Mouse (Mus musculus) myocyte (in vitro differentiated cells): ENCODE measurements around the gene 1600014C10Rik. TPM values are rescaled to one million over a fixed set of nuclear protein-coding genes. Genes with fewer than 3 reads are reported as not detected.

Experiments used
- H3K27me3 ChIP-seq: one replicate; pipeline ENCODE4 v1.6.1; 2011; ENCODE audit not compliant: control insufficient read depth, insufficient read depth, insufficient read length
- H3K36me3 ChIP-seq: one replicate; pipeline ENCODE4 v1.6.1; 2011; ENCODE audit not compliant: control insufficient read depth, insufficient read depth
- H3K4me2 ChIP-seq: one replicate; pipeline ENCODE4 v1.6.1; 2011; ENCODE audit warnings: low read depth, control low read depth
- H3K4me3 ChIP-seq: one replicate; pipeline ENCODE4 v1.5.1; 2011; ENCODE audit warnings: mild to moderate bottlenecking, control low read depth, moderate library complexity
- H3K79me2 ChIP-seq: one replicate; pipeline ENCODE4 v1.6.1; 2011; ENCODE audit not compliant: control insufficient read depth, insufficient read depth
- H3ac ChIP-seq: one replicate; pipeline ENCODE4 v1.6.1; 2011; ENCODE audit not compliant: control insufficient read depth, insufficient read length
- CEBPB ChIP-seq: IDR thresholded peaks from 2 replicates; pipeline ENCODE4 v1.6.1; 2011; ENCODE audit warnings: mild to moderate bottlenecking, moderate library complexity; ENCODE audit not compliant: poor library complexity, insufficient read depth, severe bottlenecking
- E2F4 ChIP-seq: IDR thresholded peaks from one replicate; pipeline ENCODE4 v1.6.1; 2011; ENCODE audit warnings: mild to moderate bottlenecking, control low read depth, moderate library complexity; ENCODE audit not compliant: insufficient read depth
- MAX ChIP-seq: IDR thresholded peaks from one replicate; pipeline ENCODE4 v1.6.1; 2011; ENCODE audit warnings: low read depth, mild to moderate bottlenecking, control low read depth
- MYOD1 ChIP-seq, 3 experiments: IDR thresholded peaks; one replicate each; pipeline ENCODE4 v1.6.1; 2011; ENCODE audit warnings: control low read depth in 2 of 3, low read depth in 2 of 3, mild to moderate bottlenecking in 2 of 3, moderate library complexity in 1 of 3; ENCODE audit not compliant: insufficient read length in 2 of 3, control insufficient read depth in 1 of 3
- MYOG ChIP-seq, 3 experiments: IDR thresholded peaks; one replicate each; pipeline ENCODE4 v1.6.1; 2011; ENCODE audit warnings: control low read depth in 2 of 3, low read depth in 2 of 3, mild to moderate bottlenecking in 2 of 3; ENCODE audit not compliant: insufficient read length in 2 of 3, control insufficient read depth in 1 of 3, insufficient read depth in 1 of 3
- POLR2A ChIP-seq: IDR thresholded peaks from one replicate; pipeline ENCODE4 v1.6.1; 2011; ENCODE audit warnings: low read depth, mild to moderate bottlenecking, control low read depth, moderate library complexity; ENCODE audit not compliant: insufficient read length
- POLR2AphosphoS2 ChIP-seq: IDR thresholded peaks from one replicate; pipeline ENCODE4 v1.6.1; 2011; ENCODE audit warnings: low read depth, control low read depth; ENCODE audit not compliant: insufficient read length
- REST ChIP-seq: IDR thresholded peaks from one replicate; pipeline ENCODE4 v1.6.1; 2011; ENCODE audit warnings: mild to moderate bottlenecking, control low read depth, moderate library complexity; ENCODE audit not compliant: insufficient read depth, insufficient read length
- SRF ChIP-seq: IDR thresholded peaks from one replicate; pipeline ENCODE4 v1.6.1; 2011; ENCODE audit warnings: low read depth; ENCODE audit not compliant: control insufficient read depth, insufficient read length
- TCF12 ChIP-seq: IDR thresholded peaks from one replicate; pipeline ENCODE4 v1.6.1; 2011; ENCODE audit warnings: mild to moderate bottlenecking, control low read depth; ENCODE audit not compliant: poor library complexity, insufficient read depth, severe bottlenecking
- TCF3 ChIP-seq: IDR thresholded peaks from one replicate; pipeline ENCODE4 v1.6.1; 2011; ENCODE audit warnings: low read depth, control low read depth; ENCODE audit not compliant: insufficient read length
- USF1 ChIP-seq: IDR thresholded peaks from one replicate; pipeline ENCODE4 v1.6.1; 2011; ENCODE audit warnings: low read depth, mild to moderate bottlenecking, control low read depth, moderate library complexity
- polyA plus RNA-seq: library from polyadenylated mRNA; unstranded; fragments of >200 nt; fragmentation: generic; extraction: Trizol; gene quantifications from one replicate; pipeline ENCODE4 v1.2.1, GENCODE M21; 2012; ENCODE audit warnings: missing spikeins

1600014C10Rik gene
- polyA plus RNA-seq, 1 experiment = 5.1 TPM

DNA sequence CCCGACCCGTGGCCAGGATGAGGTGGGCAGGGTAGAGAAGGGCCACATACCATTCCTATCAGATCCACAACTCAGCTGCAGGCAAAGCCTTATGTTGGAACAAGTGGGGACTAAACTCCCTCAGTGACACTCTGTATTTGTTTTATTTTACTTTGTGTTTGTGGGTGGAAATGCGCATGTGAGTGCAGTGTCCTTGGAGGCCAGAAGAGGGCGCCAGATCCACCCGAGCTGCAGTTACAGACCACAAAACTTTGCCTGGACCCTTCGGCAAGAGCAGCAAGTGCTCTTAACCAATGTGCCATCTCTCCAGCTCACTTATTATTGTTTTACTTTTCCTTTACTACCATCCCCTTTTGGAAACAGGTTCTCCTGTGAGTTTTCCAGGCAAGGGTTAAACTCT is 35.5 kb upstream of the 1600014C10Rik start:
- peaks cover 7% of the 10 kb centered on the region for H3K27me3 ChIP-seq
- no peak overlapping the region for H3ac ChIP-seq
- no peaks in the 10 kb centered on the region for H3K79me2 ChIP-seq
- H3K4me2 ChIP-seq = no peak overlapping the region
- TF ChIP-seq POLR2AphosphoS2 (no peak), TCF12 (no peak), SRF (no peak), USF1 (no peak), CEBPB (no peak), MAX (no peak), MYOD1 (IDR thresholded peaks at IDR 0.05; ENCODE audit: control insufficient read depth in 1 of 3, insufficient read length in 2 of 3, low read depth in 2 of 3) (no peak), E2F4 (no peak), MYOG (IDR thresholded peaks at IDR 0.05; ENCODE audit: control insufficient read depth in 1 of 3, insufficient read depth in 1 of 3, insufficient read length in 2 of 3, low read depth in 2 of 3) (no peak), POLR2A (no peak), TCF3 (no peak), REST (no peak)
- H3K4me3 ChIP-seq = no peak overlapping the region
- no peaks in the 10 kb centered on the region for H3K36me3 ChIP-seq

DNA sequence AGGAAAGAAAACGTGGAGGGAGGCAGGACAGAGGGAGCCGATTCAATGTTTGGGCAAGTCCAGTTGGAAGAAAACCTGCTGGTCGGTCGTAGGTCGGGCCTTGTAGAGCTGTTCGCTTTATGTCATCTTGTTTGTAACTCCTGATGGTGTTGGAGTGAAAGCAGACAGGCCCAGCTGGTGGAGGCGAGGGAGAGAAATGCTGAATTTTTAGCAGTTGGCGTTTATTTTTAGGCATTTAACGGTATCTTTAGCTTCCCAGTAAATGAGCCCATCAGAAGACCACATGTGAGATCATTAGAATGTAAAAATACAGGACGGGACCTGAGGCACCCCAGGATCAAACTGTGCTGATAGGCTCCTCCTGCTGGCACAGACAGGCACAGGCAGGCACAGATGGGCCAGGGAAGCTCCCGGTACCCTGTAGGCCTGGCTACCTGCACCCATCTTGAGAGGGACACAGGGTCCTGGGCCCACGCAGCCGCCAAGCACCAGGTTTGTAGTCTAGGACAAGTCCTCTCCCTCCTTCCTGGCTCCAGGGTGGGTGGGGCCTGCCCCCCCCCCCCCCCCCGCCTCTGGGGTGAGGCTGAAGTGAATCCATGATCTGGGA is 31.2 kb upstream of the 1600014C10Rik start:
- H3ac ChIP-seq = no peak overlapping the region
- no peak overlapping the region for H3K4me2 ChIP-seq
- TF ChIP-seq TCF3 = no peak
- no peak for TF ChIP-seq POLR2AphosphoS2
- no peak for TF ChIP-seq TCF12
- TF ChIP-seq E2F4 = no peak
- no peak for TF ChIP-seq CEBPB
- TF ChIP-seq POLR2A = no peak
- TF ChIP-seq USF1 = no peak
- TF ChIP-seq MYOD1 (IDR thresholded peaks at IDR 0.05; ENCODE audit: control insufficient read depth in 1 of 3, insufficient read length in 2 of 3, low read depth in 2 of 3) = no peak
- no peak for TF ChIP-seq MYOG (IDR thresholded peaks at IDR 0.05; ENCODE audit: control insufficient read depth in 1 of 3, insufficient read depth in 1 of 3, insufficient read length in 2 of 3, low read depth in 2 of 3)
- TF ChIP-seq MAX = no peak
- H3K36me3 ChIP-seq = no peaks in the 10 kb centered on the region
- no peak overlapping the region for H3K4me3 ChIP-seq
- peaks cover 7% of the 10 kb centered on the region for H3K27me3 ChIP-seq
- H3K79me2 ChIP-seq = no peaks in the 10 kb centered on the region

DNA sequence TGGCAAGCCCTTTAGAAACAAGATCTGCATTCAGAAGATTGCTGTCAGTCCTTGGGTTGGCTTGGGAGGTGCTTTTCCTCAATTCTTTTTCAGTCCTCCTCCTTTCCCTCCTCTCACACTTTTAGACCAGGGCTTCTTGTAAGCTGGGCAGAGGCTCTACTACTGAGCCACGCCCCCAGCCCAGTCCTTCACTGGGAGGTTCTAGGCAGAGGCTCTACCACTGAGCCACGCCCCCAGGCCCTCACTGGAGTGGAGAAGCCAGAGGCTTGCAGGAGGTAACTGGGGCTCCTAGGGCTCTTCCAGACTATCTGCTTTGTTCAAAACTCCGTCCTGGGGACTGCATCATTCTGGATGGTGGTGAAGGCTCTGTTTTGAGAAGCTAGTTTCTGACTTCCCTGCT is 30.4 kb upstream of the 1600014C10Rik start:
- no peak overlapping the region for H3K4me3 ChIP-seq
- H3K79me2 ChIP-seq = no peaks in the 10 kb centered on the region
- H3K4me2 ChIP-seq = no peak overlapping the region
- TF ChIP-seq TCF3 (no peak), TCF12 (no peak), POLR2AphosphoS2 (no peak), USF1 (no peak), MYOG (IDR thresholded peaks at IDR 0.05; ENCODE audit: control insufficient read depth in 1 of 3, insufficient read depth in 1 of 3, insufficient read length in 2 of 3, low read depth in 2 of 3) (no peak), E2F4 (no peak), MYOD1 (IDR thresholded peaks at IDR 0.05; ENCODE audit: control insufficient read depth in 1 of 3, insufficient read length in 2 of 3, low read depth in 2 of 3) (no peak), POLR2A (no peak), REST (no peak), CEBPB (no peak)
- no peaks in the 10 kb centered on the region for H3K36me3 ChIP-seq
- peaks cover 7% of the 10 kb centered on the region for H3K27me3 ChIP-seq
- H3ac ChIP-seq = no peak overlapping the region

DNA sequence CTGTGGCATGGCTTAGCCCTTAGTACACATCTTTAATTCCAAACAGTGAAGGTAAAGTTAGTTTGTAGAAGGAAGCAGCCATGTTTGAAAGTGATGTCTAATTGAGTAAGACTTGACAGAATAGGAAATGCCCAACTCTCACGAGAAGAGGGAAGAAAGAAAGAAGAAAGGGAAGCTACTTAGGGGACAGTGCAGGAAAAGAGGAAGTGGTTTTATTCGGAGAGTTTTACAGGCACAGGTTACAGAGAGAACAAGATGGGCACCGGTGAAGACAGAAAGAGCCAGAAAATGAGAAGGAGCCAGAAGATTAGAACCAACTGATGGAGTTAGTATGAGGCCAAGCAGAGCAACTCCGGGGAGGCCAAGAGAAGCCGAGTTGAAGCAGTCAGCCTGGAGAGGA is 27.2 kb upstream of the 1600014C10Rik start:
- Histone ChIP-seq H3K27me3 (peaks cover 7% of the 10 kb centered on the region), H3K4me2 (no peak overlapping the region), H3ac (no peak overlapping the region), H3K4me3 (no peak overlapping the region), H3K36me3 (no peaks in the 10 kb centered on the region), H3K79me2 (no peaks in the 10 kb centered on the region)
- TF ChIP-seq POLR2AphosphoS2 = no peak
- TF ChIP-seq REST = no peak
- no peak for TF ChIP-seq MYOD1 (IDR thresholded peaks at IDR 0.05; ENCODE audit: control insufficient read depth in 1 of 3, insufficient read length in 2 of 3, low read depth in 2 of 3)
- no peak for TF ChIP-seq CEBPB
- no peak for TF ChIP-seq TCF3
- no peak for TF ChIP-seq E2F4
- no peak for TF ChIP-seq USF1

DNA sequence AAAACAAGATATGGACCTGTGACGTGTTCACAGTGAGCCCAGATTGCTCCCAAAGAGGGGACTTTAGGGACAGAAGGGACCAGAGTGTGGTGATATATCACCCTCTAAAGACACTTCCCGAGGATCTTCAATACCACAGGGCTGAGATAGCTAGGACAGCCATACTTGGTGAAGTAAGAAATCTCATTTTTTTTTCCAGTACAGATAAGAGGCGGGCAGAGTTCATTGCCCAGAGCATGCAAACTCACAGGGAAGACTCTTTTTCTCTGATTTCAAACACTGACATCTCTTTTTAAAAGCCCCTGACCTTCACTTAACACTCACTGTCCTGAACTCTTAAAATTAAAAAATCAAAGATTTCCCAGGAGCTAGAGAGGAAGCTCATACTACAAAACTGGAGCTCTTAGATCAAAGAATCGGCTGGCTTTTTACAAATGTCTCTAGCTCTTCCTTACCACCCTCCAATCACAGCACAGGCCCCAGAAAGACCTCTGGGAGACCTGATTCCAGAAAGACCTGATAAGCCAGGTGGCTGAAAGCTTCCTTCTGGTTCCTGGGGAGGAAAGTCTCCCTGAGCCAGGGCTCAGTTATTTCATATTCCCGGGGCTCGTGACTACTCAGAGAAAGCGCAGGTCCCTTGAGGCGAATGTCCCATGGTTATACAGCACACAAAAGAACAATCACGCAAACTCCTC is 24.1 kb upstream of the 1600014C10Rik start:
- TF ChIP-seq TCF3 (no peak), USF1 (no peak), MYOG (IDR thresholded peaks at IDR 0.05; ENCODE audit: control insufficient read depth in 1 of 3, insufficient read depth in 1 of 3, insufficient read length in 2 of 3, low read depth in 2 of 3) (no peak), CEBPB (no peak), POLR2A (no peak)
- H3K4me2 ChIP-seq = no peak overlapping the region
- no peaks in the 10 kb centered on the region for H3K79me2 ChIP-seq

More for the DNA sequence above, 24.1 kb upstream of the 1600014C10Rik start:
- H3K27me3 ChIP-seq = no peaks in the 10 kb centered on the region
- H3ac ChIP-seq = no peak overlapping the region
- H3K36me3 ChIP-seq = no peaks in the 10 kb centered on the region
- H3K4me3 ChIP-seq = no peak overlapping the region
